Mouse (Mus musculus): ENCODE data around the gene Lyst.
"Not testable (repeated sequence)": the region's sequence is repeated elsewhere in the genome, so short reads cannot be mapped to it uniquely, and the experiment has no call there.

- not testable (repeated sequence) for TF ChIP-seq CTCF (IDR thresholded peaks at IDR 0.05; ENCODE audit: control insufficient read depth, insufficient read depth, insufficient read length); MAX (IDR thresholded peaks at IDR 0.05); MYOD1 (IDR thresholded peaks at IDR 0.05; ENCODE audit: control insufficient read depth, insufficient read length, low read depth)
Measured at GRCm38 (mm10) chr13:13797816-13798215, 207.6 kb downstream of the Lyst start.

All from C2C12 (cell line).